Mouse (Mus musculus): ENCODE results near the gene Tespa1.
"Not testable (repeated sequence)": the region's sequence is repeated elsewhere in the genome, so short reads cannot be mapped to it uniquely, and the experiment has no call there.

The Tespa1 gene

GRCm38 (mm10) chr10:130322637-130323036 lies at the start of gene Tespa1:
TSS of gene Tespa1 (plus strand) at chr10:130322870.
- ATAC-seq (ENCODE audit: insufficient number of reproducible peaks, low FRiP score, low TSS enrichment): no peak

DNA sequence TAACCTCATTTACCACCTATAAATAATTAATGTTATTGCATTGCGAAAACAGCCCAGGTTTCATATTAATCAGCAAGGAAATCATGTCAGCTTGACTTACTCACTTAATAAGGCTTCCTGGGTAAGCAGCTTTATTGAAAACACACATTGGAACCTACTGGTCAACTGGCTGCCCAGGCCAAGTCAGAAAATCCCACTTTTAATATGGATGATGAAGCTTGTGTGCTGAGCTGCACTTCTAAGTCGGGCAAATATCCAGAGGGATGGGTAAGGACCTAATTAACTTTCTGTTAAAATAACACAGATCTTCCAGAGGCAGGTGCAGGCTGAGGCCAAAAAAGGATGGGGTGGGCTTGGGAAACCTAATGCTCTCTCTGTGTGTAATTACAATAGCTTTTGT lies 46.9 kb upstream of the Tespa1 start:
- no peak for ATAC-seq (ENCODE audit: insufficient number of reproducible peaks, low FRiP score, low TSS enrichment)

DNA sequence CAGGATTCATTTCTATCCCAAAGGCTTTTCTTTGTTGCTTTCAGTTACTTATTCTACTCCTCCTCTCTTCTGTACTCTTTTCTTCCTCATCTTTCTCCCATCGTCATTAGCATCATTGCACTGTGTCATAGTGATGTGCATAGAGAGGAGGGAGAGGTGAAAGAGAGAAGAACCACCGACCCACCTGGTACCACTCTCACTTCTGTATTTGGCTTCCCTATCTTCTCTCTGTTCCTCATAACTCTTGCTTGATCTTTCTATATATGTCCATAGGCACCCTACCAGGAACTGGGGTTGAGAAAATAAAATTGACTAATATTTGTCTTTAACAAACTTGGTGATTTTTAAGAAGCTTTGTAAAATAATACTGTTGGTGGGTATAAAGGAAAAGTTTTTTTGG lies 46.2 kb upstream of the Tespa1 start:
- no peak for ATAC-seq (ENCODE audit: insufficient number of reproducible peaks, low FRiP score, low TSS enrichment)

- no peak for ATAC-seq (ENCODE audit: insufficient number of reproducible peaks, low FRiP score, low TSS enrichment)
Measured at GRCm38 (mm10) chr10:130280066-130280465, 42.6 kb upstream of the Tespa1 start, which contains the start of gene Neurod4. TSS of gene Neurod4 (minus strand) at chr10:130280240.

GRCm38 (mm10) chr10:130281982-130282449 lies 40.7 kb upstream of the Tespa1 start:
- no peak for ATAC-seq (ENCODE audit: insufficient number of reproducible peaks, low FRiP score, low TSS enrichment)

GRCm38 (mm10) chr10:130287201-130287600 lies 35.5 kb upstream of the Tespa1 start:
- ATAC-seq (ENCODE audit: insufficient number of reproducible peaks, low FRiP score, low TSS enrichment): no peak

GRCm38 (mm10) chr10:130288007-130288406 lies 34.7 kb upstream of the Tespa1 start:
- no peak for ATAC-seq (ENCODE audit: insufficient number of reproducible peaks, low FRiP score, low TSS enrichment)

DNA sequence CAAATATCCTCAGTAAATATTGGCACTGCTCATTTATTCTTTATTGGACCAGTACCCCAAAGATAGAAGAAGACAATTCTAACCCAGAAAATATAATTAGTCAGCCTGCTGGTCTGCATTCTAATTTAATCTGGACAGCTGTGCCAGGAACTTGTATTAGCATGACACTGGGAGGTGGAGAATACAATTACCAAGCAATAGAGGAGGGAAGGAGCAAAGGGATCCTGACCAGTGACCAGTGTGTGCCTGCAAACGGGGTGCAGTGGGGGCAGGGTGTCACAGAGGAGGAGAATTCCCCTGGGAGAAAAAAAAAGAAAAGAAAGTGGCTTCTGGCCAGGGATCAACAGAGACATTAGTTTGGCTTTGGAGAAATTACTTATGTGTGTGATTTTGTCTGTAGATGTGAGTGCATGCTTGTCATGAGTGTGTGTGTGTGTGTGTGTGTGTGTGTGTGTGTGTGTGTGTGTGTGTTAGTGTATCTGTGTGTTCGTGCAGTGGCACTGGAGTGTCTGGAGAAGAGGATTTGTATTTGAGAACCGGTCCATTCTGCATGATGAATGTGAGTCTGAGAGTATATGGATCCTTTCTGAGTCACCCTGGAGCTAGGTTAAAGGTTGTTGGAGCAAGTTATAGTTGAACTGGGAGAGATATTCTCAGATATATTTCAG lies 28.8 kb upstream of the Tespa1 start:
- no peak for ATAC-seq (ENCODE audit: insufficient number of reproducible peaks, low FRiP score, low TSS enrichment)

DNA sequence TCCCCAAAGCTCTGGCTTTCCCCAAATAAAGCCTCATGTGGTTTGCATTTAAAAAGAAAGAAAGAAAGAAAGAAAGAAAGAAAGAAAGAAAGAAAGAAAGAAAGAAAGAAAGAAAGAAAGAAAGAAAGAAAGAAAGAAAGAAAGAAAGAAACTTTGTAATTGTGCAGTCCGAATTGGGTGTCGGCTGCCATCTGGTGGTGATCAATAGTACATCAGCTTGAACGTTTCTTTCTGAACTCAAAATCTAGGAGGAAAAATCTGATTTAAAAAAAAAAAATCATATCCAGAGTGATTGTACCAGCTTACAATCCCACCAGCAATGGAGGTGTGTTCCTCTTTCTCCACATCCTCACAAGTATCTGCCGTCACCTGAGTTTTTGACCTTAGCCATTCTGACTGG lies 23.9 kb upstream of the Tespa1 start:
- not testable (repeated sequence) for ATAC-seq (ENCODE audit: insufficient number of reproducible peaks, low FRiP score, low TSS enrichment)

- not testable (repeated sequence) for ATAC-seq (ENCODE audit: insufficient number of reproducible peaks, low FRiP score, low TSS enrichment)
Measured at GRCm38 (mm10) chr10:130304138-130304537, 18.5 kb upstream of the Tespa1 start.

DNA sequence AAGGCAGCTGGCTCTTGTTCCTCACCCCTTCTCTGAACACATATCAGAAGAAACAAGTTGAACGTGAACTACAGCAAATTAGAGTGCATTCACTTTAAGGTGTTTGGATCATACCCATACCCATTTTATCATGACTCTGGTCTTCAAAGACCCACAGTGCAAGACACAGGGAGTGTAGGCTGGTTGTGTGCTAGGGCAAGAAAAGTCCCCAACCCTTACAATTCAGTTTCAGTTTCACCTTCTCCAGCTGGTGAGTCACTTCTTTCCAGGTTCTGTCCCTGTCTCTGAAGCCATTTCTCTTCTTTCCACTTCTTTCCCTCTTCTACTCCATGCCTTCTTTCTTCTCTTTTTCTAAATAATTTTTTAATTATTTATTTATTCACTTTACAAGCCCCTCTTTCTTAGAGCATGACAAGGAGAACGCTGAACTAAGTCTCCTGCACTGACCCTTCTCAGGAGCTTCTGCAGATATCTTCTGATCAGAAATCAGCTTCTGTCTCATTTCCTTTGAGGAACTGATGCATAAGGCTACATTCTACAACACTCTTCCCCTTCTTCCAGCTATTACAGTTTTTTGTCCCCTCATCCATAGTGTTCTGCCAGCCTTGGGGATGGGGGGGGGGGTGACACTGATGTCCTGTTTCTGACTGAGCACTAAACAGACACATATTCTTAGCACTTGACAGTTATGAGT lies 11.0 kb upstream of the Tespa1 start:
- no peak for ATAC-seq (ENCODE audit: insufficient number of reproducible peaks, low FRiP score, low TSS enrichment)

DNA sequence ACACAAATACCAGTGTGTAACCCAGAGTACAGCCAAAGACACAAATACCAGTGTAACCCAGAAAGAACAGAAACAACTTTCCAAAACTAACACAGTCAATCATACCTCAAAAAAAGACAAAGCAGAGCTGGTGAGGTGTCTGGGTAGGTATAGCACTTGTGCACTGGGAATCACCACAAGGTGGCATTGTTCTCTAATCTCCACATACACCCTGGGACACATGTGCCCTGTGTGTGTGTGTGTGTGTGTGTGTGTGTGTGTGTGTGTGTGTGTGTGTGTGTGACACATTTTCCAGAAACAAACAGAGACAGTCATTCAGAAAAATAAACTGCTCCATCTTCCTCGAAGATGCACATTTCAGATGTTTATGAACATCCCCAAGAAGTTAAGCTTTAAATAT lies 9.1 kb upstream of the Tespa1 start:
- ATAC-seq (ENCODE audit: insufficient number of reproducible peaks, low FRiP score, low TSS enrichment): no peak

- no peak for ATAC-seq (ENCODE audit: insufficient number of reproducible peaks, low FRiP score, low TSS enrichment)
Measured at GRCm38 (mm10) chr10:130314110-130314829, 8.4 kb upstream of the Tespa1 start.

DNA sequence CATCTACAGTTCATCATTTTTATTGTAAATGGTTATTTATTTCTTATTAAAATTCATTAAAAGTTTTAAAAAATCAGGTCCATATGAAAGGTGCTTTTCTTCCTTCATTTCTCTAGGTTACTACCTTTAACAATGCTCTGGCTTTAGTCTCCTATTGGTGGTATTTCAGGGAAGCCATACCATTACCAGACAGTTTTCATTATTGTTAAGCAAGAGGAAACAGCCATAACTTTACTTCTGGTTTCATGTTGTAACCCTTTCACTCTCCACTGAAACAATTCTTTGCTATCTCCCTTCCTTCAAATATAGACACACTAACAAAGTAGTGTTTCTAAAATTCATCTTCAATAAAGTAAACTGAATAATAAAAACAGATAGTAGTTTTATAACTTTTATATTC lies 6.8 kb upstream of the Tespa1 start:
- ATAC-seq (ENCODE audit: insufficient number of reproducible peaks, low FRiP score, low TSS enrichment): no peak

DNA sequence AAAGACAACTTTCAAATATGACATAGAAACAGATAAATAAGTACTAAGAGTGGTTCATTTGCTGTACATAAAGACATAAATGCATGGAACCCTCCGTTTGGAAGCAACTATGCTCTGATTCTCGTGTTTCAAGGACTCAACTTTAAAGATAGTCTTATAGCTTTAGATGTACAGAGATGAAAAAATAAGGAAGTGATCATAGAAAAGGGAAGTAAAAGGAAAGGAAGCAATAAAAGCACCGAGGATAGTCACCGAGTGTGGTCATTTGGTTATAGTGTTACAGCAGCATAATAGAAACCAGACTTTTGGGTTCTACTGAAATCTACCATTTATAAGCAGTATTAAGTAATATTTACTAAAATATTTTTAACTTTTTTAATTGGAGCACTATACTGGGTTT lies 4.0 kb upstream of the Tespa1 start:
- ATAC-seq (ENCODE audit: insufficient number of reproducible peaks, low FRiP score, low TSS enrichment): no peak

GRCm38 (mm10) chr10:130320715-130321114 lies 2.0 kb upstream of the Tespa1 start:
- ATAC-seq (ENCODE audit: insufficient number of reproducible peaks, low FRiP score, low TSS enrichment): no peak

- ATAC-seq (ENCODE audit: insufficient number of reproducible peaks, low FRiP score, low TSS enrichment): no peak
Measured at GRCm38 (mm10) chr10:130322062-130322461, 608 bp upstream of the Tespa1 start.

- no peak for ATAC-seq (ENCODE audit: insufficient number of reproducible peaks, low FRiP score, low TSS enrichment)
Measured at GRCm38 (mm10) chr10:130324243-130324642, 1.6 kb downstream of the Tespa1 start.

DNA sequence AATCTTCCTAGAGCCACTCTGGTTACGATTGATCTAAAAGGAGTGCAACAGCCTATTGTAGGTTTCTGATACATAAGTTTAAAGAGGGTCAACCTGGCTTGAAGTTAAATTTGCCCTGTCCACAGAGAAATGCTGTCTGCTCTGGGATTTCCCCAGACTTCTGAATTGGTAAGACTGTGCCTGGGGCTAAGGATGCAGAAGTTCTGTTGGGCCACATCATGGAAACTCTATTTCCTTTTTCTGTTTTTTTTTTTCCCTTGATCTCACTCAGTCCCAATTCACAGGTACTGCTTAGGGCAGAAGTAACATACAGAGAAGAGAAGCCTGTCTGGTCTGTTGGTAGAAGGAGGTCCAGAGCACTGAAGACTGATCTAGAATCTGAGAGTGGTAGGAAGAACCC lies 8.0 kb downstream of the Tespa1 start:
- no peak for ATAC-seq (ENCODE audit: insufficient number of reproducible peaks, low FRiP score, low TSS enrichment)

DNA sequence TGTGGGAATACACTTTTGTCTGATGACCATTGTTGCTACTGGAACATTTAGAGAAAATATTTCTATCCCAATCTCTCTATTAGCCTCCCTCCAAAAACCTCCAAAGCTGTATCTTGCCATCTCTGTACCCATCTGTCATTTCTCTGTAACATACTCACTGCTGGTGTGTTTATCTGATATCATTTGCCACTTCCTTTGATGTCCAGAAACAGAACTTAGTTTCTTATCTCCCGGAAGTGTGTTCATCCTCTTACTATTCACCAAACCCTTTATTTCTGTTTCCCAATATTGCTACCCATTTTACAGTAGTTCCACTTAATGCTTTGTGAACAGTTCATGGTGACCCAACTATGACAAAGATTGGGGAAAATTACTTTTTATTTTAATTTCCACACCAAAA lies 13.7 kb downstream of the Tespa1 start:
- ATAC-seq (ENCODE audit: insufficient number of reproducible peaks, low FRiP score, low TSS enrichment): no peak

- no peak for ATAC-seq (ENCODE audit: insufficient number of reproducible peaks, low FRiP score, low TSS enrichment)
Measured at GRCm38 (mm10) chr10:130337581-130337980, 14.9 kb downstream of the Tespa1 start.
